Mouse (Mus musculus) stomach, postnatal 0 days (tissue): Measurements from ENCODE around the gene Nmral1.

Experiments used
- CTCF ChIP-seq: IDR thresholded peaks from 2 replicates; pipeline ENCODE4 v1.5.1; 2016; ENCODE audit warnings: antibody characterized with exemption, low read depth, mild to moderate bottlenecking, moderate library complexity
- EP300 ChIP-seq: optimal IDR thresholded peaks from 2 replicates; pipeline ENCODE3; 2016; ENCODE audit warnings: antibody characterized with exemption

GRCm38 (mm10) chr16:4663806-4664205 is 55.4 kb downstream of the Nmral1 start:
- TF ChIP-seq CTCF (no peak), EP300 (no peak)
